Mouse (Mus musculus): ENCODE results near the gene U2af1.

GRCm38 (mm10) chr17:31627961-31628360 is 30.7 kb downstream of the U2af1 start:
- TF ChIP-seq CTCF (IDR thresholded peaks at IDR 0.05; ENCODE audit: borderline replicate concordance, insufficient read depth, low read length) (no peak), POLR2A (IDR thresholded peaks at IDR 0.05; ENCODE audit: low read depth, low read length) (no peak)
